In genomic region chr2:144267731-144268015, GRCm38 (mm10) we compare ENCODE assay signal across 8 mouse cellular contexts. TPM values are rescaled to one million over a fixed set of nuclear protein-coding genes. Genes with fewer than 3 reads are reported as not detected.
A peak's percentile ranks its signal among the peaks of the same experiment; 100 is the strongest.
DNase-seq lines count a peak whose midpoint lies in the region; ATAC-seq and TF ChIP-seq lines count a peak whose summit lies in the region.

No protein-coding gene starts in this region.

- H3K9me3 ChIP-seq in kidney, embryonic 14.5 days (ENCODE audit: control insufficient read depth, low read length) = no peaks in the 10 kb centered on the region
- H3K9me3 ChIP-seq in G1E (replicated peaks) = no peaks in the 10 kb centered on the region
- no peaks in the 10 kb centered on the region for H3K9me3 ChIP-seq in heart, embryonic 16.5 days (replicated peaks; ENCODE audit: control insufficient read depth, low read length)
- H3K9me3 ChIP-seq in liver, postnatal 0 days (ENCODE audit: low read length) = no peaks in the 10 kb centered on the region

- peak overlapping the region; percentile 95; the same call in 1 of the 2 replicates for H3K4me3 ChIP-seq in kidney, embryonic 14.5 days (ENCODE audit: low read length)
- H3K4me3 ChIP-seq in G1E (ENCODE audit: low read depth, low read length) = peak overlapping the region; percentile 92
- no peak overlapping the region for H3K4me3 ChIP-seq in heart, embryonic 16.5 days (ENCODE audit: low read length)
- H3K4me3 ChIP-seq in liver, postnatal 0 days (ENCODE audit: low read depth, low read length) = peak overlapping the region; percentile 89

- TF ChIP-seq EP300 in liver, postnatal 0 days (IDR thresholded peaks at IDR 0.05; ENCODE audit: low read depth) = no peak

- peaks cover 37% of the 10 kb centered on the region for H3K4me1 ChIP-seq in kidney, embryonic 14.5 days (ENCODE audit: control insufficient read depth, insufficient read depth, low read length)
- peaks cover 54% of the 10 kb centered on the region for H3K4me1 ChIP-seq in G1E (ENCODE audit: insufficient read depth, low read depth, low read length)
- peaks cover 34% of the 10 kb centered on the region for H3K4me1 ChIP-seq in heart, embryonic 16.5 days (ENCODE audit: control insufficient read depth, insufficient read depth, low read length)
- H3K4me1 ChIP-seq in liver, postnatal 0 days (ENCODE audit: insufficient read depth) = peaks cover 55% of the 10 kb centered on the region

- ATAC-seq in kidney, embryonic 14.5 days (ENCODE audit: low FRiP score, low TSS enrichment) = no peak
- no peak; the same call in 1 of the 2 replicates for ATAC-seq in G1E (ENCODE audit: extremely low read depth, insufficient number of reproducible peaks, low FRiP score, poor library complexity, severe bottlenecking)
- no peak for ATAC-seq in heart, embryonic 16.5 days (replicated peaks; ENCODE audit: extremely low read depth, insufficient read depth, low FRiP score)
- ATAC-seq in liver, postnatal 0 days = no peak
- no peak for ATAC-seq in megakaryocyte-erythroid progenitor cell, adult 5-6 weeks (replicated peaks; ENCODE audit: low FRiP score, low TSS enrichment, poor library complexity, severe bottlenecking)

- no peak for TF ChIP-seq CTCF in G1E (IDR thresholded peaks at IDR 0.05; ENCODE audit: low read depth, low read length)
- TF ChIP-seq CTCF in liver, postnatal 0 days (IDR thresholded peaks at IDR 0.05; ENCODE audit: low read depth) = no peak

- peaks cover 19% of the 10 kb centered on the region; the same call in 1 of the 2 replicates for H3K36me3 ChIP-seq in kidney, embryonic 14.5 days (ENCODE audit: control insufficient read depth, insufficient read depth, low read length)
- peaks cover 47% of the 10 kb centered on the region for H3K36me3 ChIP-seq in G1E (replicated peaks)
- 0 out of 2 replicates have a peak, but pooled peaks cover 3% of the 10 kb centered on the region for H3K36me3 ChIP-seq in heart, embryonic 16.5 days (ENCODE audit: control insufficient read depth, insufficient read depth)
- peaks cover 18% of the 10 kb centered on the region for H3K36me3 ChIP-seq in liver, postnatal 0 days (replicated peaks; ENCODE audit: insufficient read depth, low read length)

- H3K27ac ChIP-seq in kidney, embryonic 14.5 days (ENCODE audit: low read depth, low read length) = no peak overlapping the region
- H3K27ac ChIP-seq in heart, embryonic 16.5 days (ENCODE audit: low read length) = no peak overlapping the region
- peak overlapping the region; percentile 98; the same call in 1 of the 2 replicates for H3K27ac ChIP-seq in liver, postnatal 0 days (ENCODE audit: low read depth)

- DNase-seq in kidney, adult 11 months = no peak
- DNase-seq in G1E (ENCODE audit: low spot score) = no peak
- DNase-seq in liver, postnatal 0 days = no peak
- DNase-seq in cerebellum, postnatal 36 days = no peak
- DNase-seq in layer of hippocampus, postnatal 36 days = no peak

- H3K27me3 ChIP-seq in kidney, embryonic 14.5 days (ENCODE audit: control insufficient read depth, insufficient read depth, low read length) = no peaks in the 10 kb centered on the region
- H3K27me3 ChIP-seq in G1E (ENCODE audit: insufficient read depth, low read length) = no peaks in the 10 kb centered on the region
- no peaks in the 10 kb centered on the region for H3K27me3 ChIP-seq in heart, embryonic 16.5 days (ENCODE audit: control insufficient read depth, insufficient read depth, low read length)
- no peaks in the 10 kb centered on the region for H3K27me3 ChIP-seq in liver, postnatal 0 days (ENCODE audit: insufficient read depth, low read length)

- H3K9ac ChIP-seq in kidney, embryonic 14.5 days (ENCODE audit: low read depth, low read length) = peak overlapping the region; percentile 98; the same call in 1 of the 2 replicates
- peak overlapping the region; percentile 83; the same call in 1 of the 2 replicates for H3K9ac ChIP-seq in heart, embryonic 16.5 days (ENCODE audit: low read length)
- peak overlapping the region; percentile 95 for H3K9ac ChIP-seq in liver, postnatal 0 days (replicated peaks)

- H3K4me2 ChIP-seq in kidney, embryonic 14.5 days (replicated peaks; ENCODE audit: low read depth, low read length) = peak overlapping the region; percentile 72
- H3K4me2 ChIP-seq in heart, embryonic 16.5 days (ENCODE audit: low read depth, low read length) = peak overlapping the region; percentile 79
- H3K4me2 ChIP-seq in liver, postnatal 0 days (ENCODE audit: low read depth, low read length) = peak overlapping the region; percentile 89

- WGBS in kidney, embryonic 14.5 days = 33% methylated on average over 1 of the region's 1 CpGs
- 14% methylated on average over 1 of the region's 1 CpGs for WGBS in heart, embryonic 16.5 days
- 0% methylated on average over 1 of the region's 1 CpGs for WGBS in liver, postnatal 0 days (ENCODE audit: insufficient replicate concordance)

RNA-seq across cellular contexts. Expression of gene Mgme1, which starts 2.8 kb away (rescaled TPM):
- polyA plus RNA-seq in kidney, embryonic 14.5 days (2014; fragmentation: Nextera tagmentation; extraction: Ambion mirVana) = 20.2 and 21.9 TPM in 2 replicates
- total RNA-seq in G1E (2014; fragmentation: Nextera tagmentation) (18.2 and 19.3 TPM in 2 replicates), G1E (2017) (17.1 and 18.5 TPM in 2 replicates)
- polyA plus RNA-seq in G1E (2012) = 1.5 and 1.8 TPM in 2 replicates
- 26.0 and 28.0 TPM in 2 replicates for polyA plus RNA-seq in heart, embryonic 16.5 days (2015; fragmentation: Nextera tagmentation; extraction: Ambion mirVana)
- polyA plus RNA-seq in liver, postnatal 0 days (2015; fragmentation: Nextera tagmentation; extraction: Ambion mirVana) = 4.4 and 5.4 TPM in 2 replicates
- 9.5 and 16.1 TPM in 2 replicates for total RNA-seq in megakaryocyte-erythroid progenitor cell, adult 5-6 weeks (2014; fragmentation: Nextera tagmentation)
- 24.7 and 31.8 TPM in 2 replicates for total RNA-seq in megakaryocyte-erythroid progenitor cell, adult 5-6 weeks (2017)
- 1 to 10 TPM; 6.1 to 7.1 TPM for total RNA-seq in layer of hippocampus, postnatal 36 days (2021)

RNA-seq across cellular contexts. Expression of gene Snx5, which starts 3.0 kb away (rescaled TPM):
- 138 and 155 TPM in 2 replicates for polyA plus RNA-seq in kidney, embryonic 14.5 days (2014; fragmentation: Nextera tagmentation; extraction: Ambion mirVana)
- 179 and 201 TPM in 2 replicates for total RNA-seq in G1E (2014; fragmentation: Nextera tagmentation)
- total RNA-seq in G1E (2017) = 185 and 197 TPM in 2 replicates
- 21.4 and 25.5 TPM in 2 replicates for polyA plus RNA-seq in G1E (2012)
- 79.2 and 95.3 TPM in 2 replicates for polyA plus RNA-seq in heart, embryonic 16.5 days (2015; fragmentation: Nextera tagmentation; extraction: Ambion mirVana)
- 47.9 and 49.2 TPM in 2 replicates for polyA plus RNA-seq in liver, postnatal 0 days (2015; fragmentation: Nextera tagmentation; extraction: Ambion mirVana)
- 326 and 333 TPM in 2 replicates for total RNA-seq in megakaryocyte-erythroid progenitor cell, adult 5-6 weeks (2014; fragmentation: Nextera tagmentation)
- 444 and 510 TPM in 2 replicates for total RNA-seq in megakaryocyte-erythroid progenitor cell, adult 5-6 weeks (2017)
- total RNA-seq in layer of hippocampus, postnatal 36 days (2021) = 10 to 100 TPM; 68.7 to 69.4 TPM
